Comparison of ENCODE assay signal across 23 mouse cellular contexts in genomic region chr14:108459356-108459755, GRCm38 (mm10).
DNase-seq lines count a peak whose midpoint lies in the region; ATAC-seq and TF ChIP-seq lines count a peak whose summit lies in the region.
"Had no signal": no experiment of that assay in that cellular context is flagged by ENCODE, and none has a peak within 500 bp of the region (broad histone marks: within the 10 kb centered on the region; RNA-seq: fewer than 3 reads in every experiment).

No protein-coding gene starts in this region.

- no peak overlapping the region for H3K4me2 ChIP-seq in embryonic facial prominence, embryonic 14.5 days (ENCODE audit: low read depth, low read length)
- no peak overlapping the region for H3K4me2 ChIP-seq in forebrain, postnatal 0 days (ENCODE audit: low read depth)
- no peak overlapping the region for H3K4me2 ChIP-seq in forebrain, embryonic 11.5 days (ENCODE audit: low read depth, low read length, severe bottlenecking)
- H3K4me2 ChIP-seq in kidney, postnatal 0 days (ENCODE audit: low read length): no peak overlapping the region
- H3K4me2 ChIP-seq: embryonic facial prominence, embryonic 13.5 days; hindbrain, embryonic 12.5 days; intestine, embryonic 15.5 days had no signal

- H3K36me3 ChIP-seq in embryonic facial prominence, embryonic 14.5 days (ENCODE audit: control insufficient read depth, insufficient read depth, low read length): no peaks in the 10 kb centered on the region
- no peaks in the 10 kb centered on the region for H3K36me3 ChIP-seq in embryonic facial prominence, embryonic 10.5 days (replicated peaks)
- no peaks in the 10 kb centered on the region for H3K36me3 ChIP-seq in forebrain, postnatal 0 days (ENCODE audit: insufficient read depth)
- no peaks in the 10 kb centered on the region for H3K36me3 ChIP-seq in forebrain, embryonic 11.5 days (ENCODE audit: control insufficient read depth, insufficient read depth, low read length)
- no peaks in the 10 kb centered on the region for H3K36me3 ChIP-seq in kidney, postnatal 0 days (ENCODE audit: insufficient read depth, low read length)
- H3K36me3 ChIP-seq: embryonic facial prominence, embryonic 13.5 days; G1E; heart, embryonic 10.5 days; hindbrain, embryonic 12.5 days; intestine, embryonic 15.5 days had no signal

- no peak for ATAC-seq in embryonic facial prominence, embryonic 14.5 days (ENCODE audit: low read depth)
- ATAC-seq in forebrain, postnatal 0 days: peak; percentile 47; the same call in 1 of the 2 replicates
- ATAC-seq in forebrain, embryonic 11.5 days (replicated peaks; ENCODE audit: low FRiP score): no peak
- ATAC-seq in kidney, postnatal 0 days (replicated peaks; ENCODE audit: low FRiP score, low read depth): no peak
- ATAC-seq: CD4-positive, CD25-positive, alpha-beta regulatory T cell, adult 4 months; intestine, embryonic 15.5 days had no signal

- no peaks in the 10 kb centered on the region for H3K27me3 ChIP-seq in embryonic facial prominence, embryonic 14.5 days (replicated peaks; ENCODE audit: control insufficient read depth, insufficient read depth, low read length)
- no peaks in the 10 kb centered on the region for H3K27me3 ChIP-seq in embryonic facial prominence, embryonic 10.5 days (replicated peaks; ENCODE audit: low read depth, poor library complexity, severe bottlenecking)
- H3K27me3 ChIP-seq in forebrain, postnatal 0 days (ENCODE audit: insufficient read depth, low read length): no peaks in the 10 kb centered on the region
- no peaks in the 10 kb centered on the region for H3K27me3 ChIP-seq in forebrain, embryonic 11.5 days (ENCODE audit: control insufficient read depth, insufficient read depth, low read length)
- H3K27me3 ChIP-seq in kidney, postnatal 0 days (ENCODE audit: insufficient read depth, low read length): no peaks in the 10 kb centered on the region
- H3K27me3 ChIP-seq: embryonic facial prominence, embryonic 13.5 days; hindbrain, embryonic 12.5 days; intestine, embryonic 15.5 days had no signal

- no peak overlapping the region for H3K9ac ChIP-seq in embryonic facial prominence, embryonic 14.5 days (ENCODE audit: low read depth, low read length)
- no peak overlapping the region for H3K9ac ChIP-seq in forebrain, postnatal 0 days
- H3K9ac ChIP-seq in forebrain, embryonic 11.5 days (ENCODE audit: low read length): no peak overlapping the region
- H3K9ac ChIP-seq in kidney, postnatal 0 days (ENCODE audit: low read depth, low read length): no peak overlapping the region
- H3K9ac ChIP-seq: embryonic facial prominence, embryonic 13.5 days; hindbrain, embryonic 12.5 days; intestine, embryonic 15.5 days had no signal

- DNase-seq in embryonic facial prominence, embryonic 14.5 days (ENCODE audit: low spot score): peak; percentile 38
- no peak for DNase-seq in embryonic facial prominence, embryonic 10.5 days (ENCODE audit: low spot score)
- peak; percentile 26 for DNase-seq in forebrain, postnatal 0 days
- DNase-seq in forebrain, embryonic 11.5 days (ENCODE audit: low spot score): no peak
- DNase-seq in kidney, postnatal 0 days (ENCODE audit: low spot score): peak; percentile 4
- DNase-seq in kidney, adult 8-10 months: no peak
- DNase-seq in forelimb bud, embryonic 11.5 days (ENCODE audit: low read depth, low spot score): peak; percentile 12
- DNase-seq in heart, adult 8-10 months (ENCODE audit: low spot score): no peak
- DNase-seq: adrenal gland, postnatal 10 days; B cell, adult 2 months; cerebellum, adult 11-12 months; cerebellum, adult 9-10 months; cerebellum, postnatal 25 days; gastrocnemius, adult 2 months; gastrocnemius, postnatal 25 days; heart, postnatal 10 days; heart, postnatal 4 days had no signal

- no peak overlapping the region for H3K27ac ChIP-seq in embryonic facial prominence, embryonic 14.5 days (replicated peaks; ENCODE audit: low read depth, low read length)
- H3K27ac ChIP-seq in embryonic facial prominence, embryonic 10.5 days (replicated peaks): no peak overlapping the region
- H3K27ac ChIP-seq in forebrain, postnatal 0 days (ENCODE audit: low read depth, low read length): no peak overlapping the region
- no peak overlapping the region for H3K27ac ChIP-seq in forebrain, embryonic 11.5 days (ENCODE audit: low read depth, low read length)
- no peak overlapping the region for H3K27ac ChIP-seq in kidney, postnatal 0 days
- H3K27ac ChIP-seq: embryonic facial prominence, embryonic 13.5 days; gastrocnemius, adult 2 months; heart, embryonic 10.5 days; hindbrain, embryonic 12.5 days; intestine, embryonic 15.5 days had no signal

- no peaks in the 10 kb centered on the region for H3K4me1 ChIP-seq in embryonic facial prominence, embryonic 14.5 days (ENCODE audit: control insufficient read depth, insufficient read depth, low read length)
- H3K4me1 ChIP-seq in embryonic facial prominence, embryonic 10.5 days: no peaks in the 10 kb centered on the region
- H3K4me1 ChIP-seq in forebrain, postnatal 0 days (ENCODE audit: insufficient read depth): no peaks in the 10 kb centered on the region
- no peaks in the 10 kb centered on the region for H3K4me1 ChIP-seq in forebrain, embryonic 11.5 days (replicated peaks; ENCODE audit: control insufficient read depth, insufficient read depth, low read length)
- no peaks in the 10 kb centered on the region for H3K4me1 ChIP-seq in kidney, postnatal 0 days (replicated peaks; ENCODE audit: insufficient read depth, low read length)
- H3K4me1 ChIP-seq: embryonic facial prominence, embryonic 13.5 days; heart, embryonic 10.5 days; hindbrain, embryonic 12.5 days; intestine, embryonic 15.5 days had no signal

- H3K9me3 ChIP-seq in embryonic facial prominence, embryonic 14.5 days (ENCODE audit: control insufficient read depth, low read length): no peaks in the 10 kb centered on the region
- no peaks in the 10 kb centered on the region for H3K9me3 ChIP-seq in embryonic facial prominence, embryonic 10.5 days
- no peaks in the 10 kb centered on the region for H3K9me3 ChIP-seq in forebrain, postnatal 0 days (ENCODE audit: low read length)
- no peaks in the 10 kb centered on the region for H3K9me3 ChIP-seq in forebrain, embryonic 11.5 days (ENCODE audit: control insufficient read depth, low read length)
- H3K9me3 ChIP-seq in kidney, postnatal 0 days (replicated peaks; ENCODE audit: low read length): no peaks in the 10 kb centered on the region
- H3K9me3 ChIP-seq: embryonic facial prominence, embryonic 13.5 days; heart, embryonic 10.5 days; hindbrain, embryonic 12.5 days; intestine, embryonic 15.5 days had no signal

- WGBS in embryonic facial prominence, embryonic 14.5 days: 60% methylated on average over 6 of the region's 6 CpGs
- WGBS in embryonic facial prominence, embryonic 10.5 days: 82% methylated on average over 6 of the region's 6 CpGs
- WGBS in forebrain, postnatal 0 days: 43% methylated on average over 6 of the region's 6 CpGs
- WGBS in forebrain, embryonic 11.5 days: 82% methylated on average over 6 of the region's 6 CpGs
- 51% methylated on average over 6 of the region's 6 CpGs for WGBS in kidney, postnatal 0 days

- TF ChIP-seq CTCF in forebrain, postnatal 0 days (IDR thresholded peaks at IDR 0.05; ENCODE audit: low read depth): no peak
- TF ChIP-seq CTCF in kidney, postnatal 0 days (IDR thresholded peaks at IDR 0.05; ENCODE audit: low read depth): no peak

- no peak overlapping the region for H3K4me3 ChIP-seq in embryonic facial prominence, embryonic 14.5 days (ENCODE audit: low read depth, low read length)
- H3K4me3 ChIP-seq in embryonic facial prominence, embryonic 10.5 days: no peak overlapping the region
- H3K4me3 ChIP-seq in forebrain, postnatal 0 days (ENCODE audit: low read depth, low read length): no peak overlapping the region
- H3K4me3 ChIP-seq in forebrain, embryonic 11.5 days (ENCODE audit: low read depth, low read length): no peak overlapping the region
- H3K4me3 ChIP-seq in kidney, postnatal 0 days (replicated peaks; ENCODE audit: low read depth, low read length): no peak overlapping the region
- H3K4me3 ChIP-seq: embryonic facial prominence, embryonic 13.5 days; gastrocnemius, adult 2 months; heart, embryonic 10.5 days; hindbrain, embryonic 12.5 days; intestine, embryonic 15.5 days had no signal

Comparison
In these comparisons a context has a peak if more than half of its experiments do, and no peak if none do; other contexts are left out.
1. DNase-seq: peak in embryonic facial prominence, embryonic 14.5 days (single experiment), forebrain, postnatal 0 days (single experiment), kidney, postnatal 0 days (single experiment) and forelimb bud, embryonic 11.5 days (single experiment); none in embryonic facial prominence, embryonic 10.5 days (single experiment), forebrain, embryonic 11.5 days (single experiment), kidney, adult 8-10 months (0 of 2) and heart, adult 8-10 months (single experiment).